8 mouse cellular contexts compared by ENCODE assay signal in genomic region chr16:18686044-18686761, GRCm38 (mm10). TPM values are rescaled to one million over a fixed set of nuclear protein-coding genes. Genes with fewer than 3 reads are reported as not detected.
A peak's percentile ranks its signal among the peaks of the same experiment; 100 is the strongest.
DNase-seq lines count a peak whose midpoint lies in the region; ATAC-seq and TF ChIP-seq lines count a peak whose summit lies in the region.

No protein-coding gene starts in this region.

- no peaks in the 10 kb centered on the region for H3K27me3 ChIP-seq in heart, adult 2 months (ENCODE audit: control insufficient read depth, insufficient read depth, low read length)
- H3K27me3 ChIP-seq in heart, embryonic 15.5 days: no peaks in the 10 kb centered on the region
- H3K27me3 ChIP-seq in midbrain, embryonic 15.5 days (replicated peaks): no peaks in the 10 kb centered on the region

- H3K4me3 ChIP-seq in heart, adult 2 months: peak overlapping the region; percentile 8; the same call in 1 of the 2 replicates
- H3K4me3 ChIP-seq in heart, embryonic 15.5 days: no peak overlapping the region
- H3K4me3 ChIP-seq in midbrain, embryonic 15.5 days: no peak overlapping the region

- H3K4me2 ChIP-seq in heart, embryonic 15.5 days: no peak overlapping the region; the same call in 1 of the 2 replicates
- H3K4me2 ChIP-seq in midbrain, embryonic 15.5 days: no peak overlapping the region

- peaks cover 3% of the 10 kb centered on the region; the same call in 1 of the 2 replicates for H3K4me1 ChIP-seq in heart, adult 2 months (ENCODE audit: control insufficient read depth, insufficient read depth, low read length)
- H3K4me1 ChIP-seq in heart, embryonic 15.5 days (replicated peaks): peaks cover 18% of the 10 kb centered on the region
- peaks cover 8% of the 10 kb centered on the region for H3K4me1 ChIP-seq in midbrain, embryonic 15.5 days

- TF ChIP-seq EP300 in heart, adult 2 months (IDR thresholded peaks at IDR 0.05; ENCODE audit: insufficient read depth, low read depth, low read length): no peak

- peak overlapping the region; percentile 87 for H3K27ac ChIP-seq in heart, adult 2 months
- H3K27ac ChIP-seq in heart, embryonic 15.5 days: 0 out of 2 replicates have a peak overlapping the region, but pooled peaks have one; percentile 16
- no peak overlapping the region for H3K27ac ChIP-seq in midbrain, embryonic 15.5 days

- H3K79me2 ChIP-seq in heart, adult 2 months (replicated peaks; ENCODE audit: control insufficient read depth, insufficient read depth, low read length): no peaks in the 10 kb centered on the region

- 36% methylated on average over 6 of the region's 6 CpGs for WGBS in heart, adult 2 months
- 33% methylated on average over 6 of the region's 6 CpGs for WGBS in heart, embryonic 15.5 days
- 8% methylated on average over 6 of the region's 6 CpGs for WGBS in midbrain, embryonic 15.5 days

- DNase-seq in heart, adult 2 months: no peak
- DNase-seq in heart, postnatal 36 days: no peak
- peak; percentile 7 for DNase-seq in Muller cell, postnatal 12 days (ENCODE audit: inconsistent ontology term)
- DNase-seq in ovary, adult 18-20 months (ENCODE audit: low spot score): no peak
- DNase-seq in frontal cortex, postnatal 14 days (ENCODE audit: low spot score in 2 of 2): no peak

- no peak overlapping the region for H3K9ac ChIP-seq in heart, adult 2 months (ENCODE audit: low read depth, low read length)
- H3K9ac ChIP-seq in heart, embryonic 15.5 days: no peak overlapping the region
- H3K9ac ChIP-seq in midbrain, embryonic 15.5 days: no peak overlapping the region

- no peak for TF ChIP-seq POLR2A in heart, adult 2 months (IDR thresholded peaks at IDR 0.05; ENCODE audit: insufficient read depth, low read depth, low read length)

- no peaks in the 10 kb centered on the region for H3K36me3 ChIP-seq in heart, adult 2 months (ENCODE audit: control insufficient read depth, insufficient read depth, low read length)
- H3K36me3 ChIP-seq in heart, embryonic 15.5 days: no peaks in the 10 kb centered on the region
- H3K36me3 ChIP-seq in midbrain, embryonic 15.5 days (replicated peaks): no peaks in the 10 kb centered on the region

- ATAC-seq in heart, embryonic 15.5 days (replicated peaks; ENCODE audit: insufficient number of reproducible peaks, insufficient read depth, low FRiP score, low read depth): no peak
- ATAC-seq in midbrain, embryonic 15.5 days (replicated peaks): 0 out of 2 replicates have a peak, but pooled peaks have one; percentile 41
- ATAC-seq in erythroblast, adult 5-6 weeks (replicated peaks; ENCODE audit: low FRiP score, poor library complexity, severe bottlenecking): no peak

- H3K9me3 ChIP-seq in heart, embryonic 15.5 days (replicated peaks): no peaks in the 10 kb centered on the region
- H3K9me3 ChIP-seq in midbrain, embryonic 15.5 days: no peaks in the 10 kb centered on the region

- TF ChIP-seq CTCF in heart, adult 2 months (IDR thresholded peaks at IDR 0.05): no peak

- intact Hi-C loops in heart, adult 2 months (cut with DNase I): loop anchor here (5.0 kb wide), 1 partner anchor 191 kb away; the partner anchor contains the start of genes Hira and Mrpl40
- intact Hi-C loops in heart, postnatal 36 days (cut with DNase I): no loop called here

RNA-seq across cellular contexts. Expression of gene Sept5, which starts 56.4 kb away (rescaled TPM):
- total RNA-seq in heart, adult 2 months (2021): 1 to 10 TPM; 3.2 to 5.6 TPM
- polyA plus RNA-seq in heart, adult 2 months (2012; rRNA removed): 7.1 and 7.3 TPM in 2 replicates
- 1 to 10 TPM; 3.7 to 3.8 TPM for total RNA-seq in heart, postnatal 36 days (2021)
- 8.1 and 14.8 TPM in 2 replicates for polyA plus RNA-seq in heart, embryonic 15.5 days (2015; fragmentation: Nextera tagmentation; extraction: Ambion mirVana)
- 223 and 229 TPM in 2 replicates for polyA plus RNA-seq in midbrain, embryonic 15.5 days (2015; fragmentation: Nextera tagmentation; extraction: Ambion mirVana)
- total RNA-seq in erythroblast, adult 5-6 weeks (2015; ENCODE audit: low replicate concordance): 13.4 and 19.4 TPM in 2 replicates
- 11.7 and 15.2 TPM in 2 replicates for total RNA-seq in erythroblast, adult 5-6 weeks (2017; ENCODE audit: low replicate concordance)

RNA-seq across cellular contexts. Expression of gene Gm49601, which starts 60.0 kb away (rescaled TPM):
- 1 to 10 TPM; 1.1 TPM for total RNA-seq in heart, adult 2 months (2021)
- 3.1 and 4.9 TPM in 2 replicates for polyA plus RNA-seq in heart, adult 2 months (2012; rRNA removed)
- 1 to 10 TPM in 1 of 2 experiments, under 1 TPM in 1; 0.60 to 1.6 TPM for total RNA-seq in heart, postnatal 36 days (2021)
- polyA plus RNA-seq in heart, embryonic 15.5 days (2015; fragmentation: Nextera tagmentation; extraction: Ambion mirVana): 0.94 and 1.4 TPM in 2 replicates
- 22.8 and 23.3 TPM in 2 replicates for polyA plus RNA-seq in midbrain, embryonic 15.5 days (2015; fragmentation: Nextera tagmentation; extraction: Ambion mirVana)
- not detected in 2 replicates for total RNA-seq in erythroblast, adult 5-6 weeks (2015; ENCODE audit: low replicate concordance)
- 0.85 TPM in 1 of 2 replicates, not detected in the other for total RNA-seq in erythroblast, adult 5-6 weeks (2017; ENCODE audit: low replicate concordance)
